Mouse (Mus musculus) yolk sac, embryonic 10.5 days (tissue): ENCODE measurements around the gene Kcnj12.
A peak's percentile ranks its signal among the peaks of the same experiment; 100 is the strongest.

Experiments
- DNase-seq: peaks from one replicate; pipeline ENCODE4 v3.0.0-alpha.2; 2017; ENCODE audit warnings: low spot score

The Kcnj12 gene

GRCm38 (mm10) chr11:61022550-61023391 lies at the start of gene Kcnj12:
Gene Kcnj12 (plus strand): TSS chr11:61022564.
- DNase-seq: no peak

GRCm38 (mm10) chr11:60975097-60975496 lies 47.3 kb upstream of the Kcnj12 start:
- DNase-seq: no peak

- no peak for DNase-seq
Measured at GRCm38 (mm10) chr11:60976234-60976633, 46.1 kb upstream of the Kcnj12 start.

DNA sequence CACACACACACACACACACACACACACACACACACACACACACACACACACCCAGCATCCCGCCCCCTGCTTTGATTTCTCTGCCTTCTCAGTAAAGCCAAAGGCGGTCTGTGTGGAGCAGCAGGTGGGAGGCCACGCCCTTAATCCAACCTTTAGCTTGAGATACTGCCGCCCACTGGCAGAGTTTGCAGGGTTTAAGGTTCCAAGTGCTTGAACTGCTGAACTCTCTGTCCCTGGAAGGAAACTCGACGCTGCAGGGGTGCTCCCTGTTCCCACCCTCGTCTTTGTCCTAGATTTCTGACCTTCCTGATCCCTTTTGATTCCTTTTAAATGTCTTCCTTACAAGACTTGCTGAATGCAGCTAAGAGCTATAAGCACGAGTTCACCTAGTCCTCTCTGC lies 45.6 kb upstream of the Kcnj12 start:
- peak; percentile 39 for DNase-seq

- DNase-seq: peak; percentile 22
Measured at GRCm38 (mm10) chr11:60977153-60977552, 45.2 kb upstream of the Kcnj12 start.

GRCm38 (mm10) chr11:60978658-60979057 lies 43.7 kb upstream of the Kcnj12 start:
- DNase-seq: no peak

- no peak for DNase-seq
Measured at GRCm38 (mm10) chr11:60979788-60980187, 42.6 kb upstream of the Kcnj12 start.

GRCm38 (mm10) chr11:60981693-60982486 lies 40.5 kb upstream of the Kcnj12 start:
- no peak for DNase-seq

GRCm38 (mm10) chr11:60984912-60985558 lies 37.3 kb upstream of the Kcnj12 start:
- no peak for DNase-seq

DNA sequence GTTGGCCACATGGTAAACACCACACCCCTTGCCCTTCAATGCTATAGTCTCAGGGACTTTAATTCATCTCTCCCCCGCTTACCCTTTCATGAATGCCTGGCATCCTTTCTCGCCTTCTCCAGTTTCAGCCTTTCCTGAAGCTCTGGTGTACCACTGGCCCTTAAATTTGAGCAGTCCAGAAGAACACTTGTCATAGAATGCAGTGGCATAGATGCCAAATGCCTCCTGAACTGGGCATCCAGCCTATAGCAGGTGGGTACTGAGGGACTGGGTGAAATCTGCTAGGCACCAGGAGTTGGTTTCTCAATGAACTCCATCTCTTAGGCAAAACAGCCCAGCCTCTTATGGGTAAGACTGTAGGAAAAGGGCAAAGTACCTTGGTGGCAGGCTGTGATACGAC lies 31.9 kb upstream of the Kcnj12 start:
- no peak for DNase-seq

DNA sequence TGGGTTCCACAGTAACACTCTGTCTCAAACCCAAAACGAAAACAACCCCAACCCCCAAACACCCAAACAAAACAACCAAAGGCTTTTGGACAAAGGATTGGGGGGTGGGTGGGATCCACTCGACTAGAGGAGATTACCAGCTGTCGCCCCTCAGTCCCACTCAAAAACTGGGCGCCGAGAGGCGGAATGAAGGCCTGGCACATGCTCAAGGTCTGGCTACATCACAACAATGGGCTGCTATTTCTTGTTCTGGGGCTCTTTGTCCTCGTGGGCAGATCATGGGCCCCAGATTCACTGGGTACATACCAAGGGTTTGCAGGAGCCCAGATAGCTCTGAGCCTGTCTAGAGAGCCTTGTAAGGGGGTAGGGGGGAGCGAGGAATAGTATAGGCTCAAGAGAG lies 19.6 kb upstream of the Kcnj12 start:
- DNase-seq: no peak

- no peak for DNase-seq
Measured at GRCm38 (mm10) chr11:61004046-61004445, 18.3 kb upstream of the Kcnj12 start.

DNA sequence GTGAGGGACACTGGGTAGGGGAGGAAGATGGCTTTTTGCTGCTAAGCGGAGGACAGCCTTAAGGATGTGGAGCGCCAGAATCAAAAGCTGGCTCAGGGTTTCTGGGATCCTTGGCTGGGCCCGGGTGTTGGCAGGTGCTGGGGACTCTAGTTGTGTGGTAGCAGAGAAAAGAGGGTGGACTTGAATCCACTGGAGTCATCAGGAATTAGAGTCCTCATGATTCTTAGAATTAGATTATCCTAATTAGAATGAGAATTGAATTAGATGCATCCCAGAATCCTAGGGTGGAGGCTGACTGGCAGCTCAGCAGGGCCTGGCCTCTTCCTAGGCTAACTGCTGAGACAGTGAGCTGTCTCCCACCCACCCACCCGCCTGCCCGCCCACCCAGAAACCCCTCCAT lies 17.6 kb upstream of the Kcnj12 start:
- DNase-seq: no peak

DNA sequence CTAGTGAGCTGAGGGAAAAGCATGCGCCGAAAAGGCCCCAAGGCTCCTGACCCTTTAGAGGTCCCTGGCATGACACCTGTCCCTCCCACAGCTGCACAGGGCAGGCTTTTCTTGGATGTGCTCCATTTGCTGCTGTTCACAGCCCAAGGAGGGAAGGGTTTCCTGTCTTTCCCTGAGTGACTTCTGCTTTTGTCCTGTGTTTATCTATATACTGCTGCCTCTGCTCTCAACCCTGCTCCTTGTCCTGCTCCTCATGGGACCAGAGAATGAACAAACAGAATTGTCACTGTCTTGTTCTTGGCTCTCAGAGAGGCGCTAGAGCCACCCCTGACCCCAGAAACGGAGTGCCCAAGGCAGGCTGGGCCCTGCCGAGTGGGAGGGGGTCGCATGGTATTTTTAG lies 17.0 kb upstream of the Kcnj12 start:
- no peak for DNase-seq

GRCm38 (mm10) chr11:61011736-61012294 lies 10.5 kb upstream of the Kcnj12 start:
- peak; percentile 67 for DNase-seq

- DNase-seq: no peak
Measured at GRCm38 (mm10) chr11:61016866-61017398, 5.4 kb upstream of the Kcnj12 start.

DNA sequence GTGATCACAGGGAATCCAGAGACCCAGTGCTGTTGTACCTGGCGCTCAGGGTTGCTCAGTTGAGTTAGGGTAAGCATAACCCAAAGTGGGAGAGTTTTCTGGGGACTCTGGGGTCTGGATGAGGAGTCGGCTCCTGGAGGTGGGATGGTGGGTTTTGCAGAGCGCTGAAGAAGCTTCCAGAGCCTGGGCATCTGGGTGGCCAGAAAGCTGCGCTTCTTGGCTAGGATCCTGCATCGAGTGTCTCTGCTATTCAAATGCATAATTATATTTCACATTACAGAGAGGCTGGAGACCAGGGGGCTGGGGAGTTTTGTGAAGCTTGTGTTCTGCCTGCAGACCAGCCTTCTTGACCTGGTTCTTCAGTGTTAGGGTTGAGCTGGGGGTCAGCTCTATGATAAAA lies 1.2 kb upstream of the Kcnj12 start:
- no peak for DNase-seq

- DNase-seq: no peak
Measured at GRCm38 (mm10) chr11:61021676-61022549, 451 bp upstream of the Kcnj12 start.

DNA sequence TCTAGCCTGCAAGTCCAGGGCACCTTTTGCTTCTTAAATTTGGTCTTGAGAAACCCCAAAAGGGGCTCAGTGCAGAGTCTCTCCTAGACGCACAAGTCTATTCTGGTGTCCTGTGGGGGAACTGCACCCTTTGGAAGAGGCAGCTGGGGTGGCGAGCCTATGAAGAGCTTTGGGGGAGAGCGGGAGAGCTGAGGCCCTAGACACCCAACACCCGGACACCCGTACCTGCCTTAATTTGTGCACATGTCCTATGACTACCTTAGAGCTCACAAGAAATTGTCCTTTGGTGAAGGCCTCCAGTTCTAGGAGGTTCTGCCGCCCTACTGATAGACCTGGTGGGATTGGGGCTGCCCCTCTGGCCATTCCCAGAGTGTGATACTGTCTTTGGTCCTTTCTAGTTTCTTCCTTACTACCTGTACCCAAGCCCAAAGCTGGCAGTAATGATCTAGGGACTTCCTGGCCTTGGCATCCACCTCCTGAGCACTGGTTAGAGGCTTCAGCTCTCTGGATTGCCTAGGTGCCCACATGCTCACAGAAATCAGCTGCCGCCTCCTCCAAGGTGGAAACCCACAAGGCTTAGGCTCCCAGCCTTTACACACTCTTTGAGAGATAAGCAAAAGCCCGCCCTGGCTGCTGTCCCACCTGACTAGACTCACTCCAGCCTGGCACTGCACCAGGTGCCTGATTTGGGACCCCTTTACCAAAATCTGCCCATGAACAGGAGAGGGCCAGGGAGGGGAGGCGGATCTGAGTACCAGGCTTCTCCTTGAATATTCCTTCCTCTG lies 1.2 kb downstream of the Kcnj12 start:
- no peak for DNase-seq

DNA sequence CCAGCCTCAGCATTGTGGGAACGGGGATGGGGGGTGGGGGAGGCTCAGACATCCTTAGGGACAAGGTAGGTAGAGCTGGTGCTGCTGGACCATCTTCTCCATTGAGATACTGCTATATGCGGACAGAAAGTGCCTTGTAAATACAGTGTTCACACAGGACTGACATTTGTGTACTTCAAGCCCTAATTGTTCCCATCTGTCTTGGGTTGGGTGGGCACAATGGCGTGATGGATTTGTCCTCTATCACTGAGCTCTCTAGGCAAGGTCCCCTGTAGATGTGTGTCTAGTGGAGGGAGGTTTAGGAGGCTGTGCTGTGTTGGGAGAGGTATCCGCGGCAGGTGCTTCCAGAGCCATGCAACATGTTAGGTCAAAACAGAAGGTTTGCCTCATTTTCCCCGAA lies 2.0 kb downstream of the Kcnj12 start:
- DNase-seq: no peak
